Mouse (Mus musculus) thymus, postnatal 0 days (tissue): ENCODE measurements at regions not wholly inside any gene's neighbourhood (a gene's known extent, or its start where the extent isn't known, plus 50 kb on each side); places are given as distances from the start of the nearest gene placed in this dataset.

Source experiments
- DNase-seq: peaks from one replicate; pipeline ENCODE4 v3.0.0-alpha.2; 2015; ENCODE audit warnings: low spot score

GRCm38 (mm10) chr13:60508054-60508453, 93.7 kb upstream of the Dapk1 start:
- no peak for DNase-seq

DNA sequence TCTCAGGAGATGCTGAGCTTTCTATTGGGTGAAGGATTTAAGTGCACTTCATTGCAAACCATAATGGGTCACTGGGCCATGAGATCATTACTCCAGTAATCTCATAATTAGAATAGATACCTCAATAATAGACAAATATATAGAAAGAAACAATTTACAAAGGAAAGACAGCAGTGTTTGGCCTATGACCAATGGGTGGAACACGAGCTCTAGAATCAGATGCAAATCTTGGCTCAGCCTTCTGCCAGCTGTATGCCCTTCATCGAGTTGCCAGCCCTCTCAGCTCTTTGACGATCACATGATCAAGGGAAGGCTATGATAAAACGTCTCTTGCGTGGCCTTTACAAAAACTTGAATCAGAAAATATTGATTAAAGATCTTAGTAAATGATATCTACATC, 92.9 kb upstream of the Dapk1 start:
- DNase-seq, result no peak

GRCm38 (mm10) chr13:60511101-60511500, 90.6 kb upstream of the Dapk1 start:
- DNase-seq, result no peak

- DNase-seq, result no peak
Measured at GRCm38 (mm10) chr13:60511628-60512027, 90.1 kb upstream of the Dapk1 start.

- DNase-seq, result no peak
Measured at GRCm38 (mm10) chr13:60513756-60514155, 88.0 kb upstream of the Dapk1 start.

- no peak for DNase-seq
Measured at GRCm38 (mm10) chr13:60514806-60515205, 86.9 kb upstream of the Dapk1 start.

DNA sequence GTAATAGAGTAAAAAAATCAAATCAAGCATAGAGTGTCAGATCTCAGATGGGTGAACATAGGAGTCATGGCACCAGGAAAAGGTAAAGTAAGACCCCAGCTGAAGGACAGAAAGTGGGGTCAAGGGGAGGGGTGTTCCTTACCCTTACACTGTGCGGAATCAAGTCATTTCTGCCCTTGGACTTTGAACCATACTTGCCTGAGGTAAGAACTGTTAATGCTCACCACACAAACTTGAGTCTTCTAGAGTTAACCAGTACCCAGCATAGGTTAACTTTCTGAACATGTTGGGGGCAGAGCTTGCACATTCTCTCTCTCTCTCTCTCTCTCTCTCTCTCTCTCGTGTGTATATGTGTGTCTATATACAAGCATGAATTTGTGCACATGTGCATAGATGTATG, 83.7 kb upstream of the Dapk1 start:
- DNase-seq, result no peak

- DNase-seq, result no peak
Measured at GRCm38 (mm10) chr13:60519708-60520107, 82.0 kb upstream of the Dapk1 start.

GRCm38 (mm10) chr13:60522719-60523450, 78.9 kb upstream of the Dapk1 start:
- no peak for DNase-seq

GRCm38 (mm10) chr13:60527806-60528205, 73.9 kb upstream of the Dapk1 start:
- DNase-seq, result no peak

- DNase-seq, result no peak
Measured at GRCm38 (mm10) chr13:60528819-60529218, 72.9 kb upstream of the Dapk1 start.

DNA sequence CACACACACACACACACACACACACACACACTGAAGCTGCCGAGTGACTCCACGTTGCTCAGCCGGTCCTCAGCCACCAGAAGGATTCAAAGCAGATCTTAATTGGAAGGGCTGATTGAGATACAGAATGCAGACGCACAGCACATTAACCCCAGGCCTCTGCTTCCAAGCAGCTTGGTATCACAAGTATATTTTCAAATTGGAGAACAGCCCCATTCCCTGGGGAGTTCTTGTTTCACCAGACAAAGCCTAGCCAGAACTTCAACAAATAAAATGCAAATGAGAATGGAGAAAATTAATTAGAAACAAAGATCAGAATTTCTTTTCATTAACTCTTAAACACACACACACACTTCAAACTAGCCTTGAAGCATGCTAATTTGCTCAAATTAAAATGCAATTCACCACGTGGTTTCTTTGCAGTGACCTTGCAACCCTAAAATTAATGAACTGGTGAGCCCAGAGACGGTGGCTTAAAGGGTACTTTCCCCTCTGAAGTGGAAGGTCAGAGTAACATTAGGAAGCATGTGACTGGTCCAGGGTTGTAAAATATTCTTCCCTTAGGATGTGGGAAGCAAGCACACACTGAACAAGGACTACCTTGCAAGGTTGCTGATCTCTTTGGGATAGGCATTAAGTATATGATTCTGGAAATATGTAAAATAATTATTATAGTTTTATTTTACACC, 72.2 kb upstream of the Dapk1 start:
- DNase-seq, result no peak

DNA sequence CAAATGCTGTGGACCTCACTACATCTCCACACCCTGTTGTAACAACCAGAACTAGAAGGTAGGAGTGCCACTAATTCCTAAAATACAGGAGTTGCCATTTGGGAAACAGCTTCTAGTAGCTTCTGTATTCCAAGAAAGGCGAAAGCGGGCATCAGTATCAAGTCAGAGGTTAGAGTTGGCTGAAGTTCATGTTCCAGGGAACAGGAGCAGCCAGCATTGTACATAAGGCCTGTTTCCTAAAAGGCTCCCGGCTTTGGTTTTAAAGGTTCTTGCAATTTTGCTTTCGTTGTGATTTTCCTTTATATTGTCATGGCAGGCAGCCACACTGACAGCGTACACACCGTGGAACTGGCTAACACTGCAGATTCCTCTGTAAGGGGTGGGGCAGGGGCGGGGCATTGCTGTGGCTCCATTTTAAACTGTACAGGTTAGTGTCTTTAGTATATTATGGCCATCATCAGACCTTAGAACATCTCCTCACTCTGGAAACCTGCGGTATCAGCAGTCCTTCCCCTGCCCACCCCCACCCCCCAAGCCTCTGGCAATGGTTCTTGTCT, 67.8 kb upstream of the Dapk1 start:
- no peak for DNase-seq

DNA sequence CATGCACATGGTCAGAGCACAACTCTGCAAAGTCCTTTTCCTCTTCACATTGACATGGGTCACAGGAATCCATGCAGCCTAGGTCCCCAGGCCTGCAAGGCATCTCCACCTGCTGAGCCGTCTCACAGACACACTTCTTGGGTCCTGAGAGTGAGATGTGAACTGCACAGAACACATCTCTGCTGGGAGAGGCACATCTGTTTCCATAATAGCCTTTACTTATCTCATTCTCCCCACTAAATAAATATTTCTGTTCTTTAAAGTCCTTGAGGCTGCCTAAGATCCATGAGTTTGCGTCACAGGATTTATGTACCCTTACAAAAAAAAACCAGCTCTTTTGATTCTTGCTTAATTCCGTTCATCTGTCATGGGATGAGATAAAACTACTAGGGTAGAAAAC, 67.2 kb upstream of the Dapk1 start:
- no peak for DNase-seq

- no peak for DNase-seq
Measured at GRCm38 (mm10) chr13:60535045-60535444, 66.7 kb upstream of the Dapk1 start.

- DNase-seq, result no peak
Measured at GRCm38 (mm10) chr13:60536725-60537124, 65.0 kb upstream of the Dapk1 start.

DNA sequence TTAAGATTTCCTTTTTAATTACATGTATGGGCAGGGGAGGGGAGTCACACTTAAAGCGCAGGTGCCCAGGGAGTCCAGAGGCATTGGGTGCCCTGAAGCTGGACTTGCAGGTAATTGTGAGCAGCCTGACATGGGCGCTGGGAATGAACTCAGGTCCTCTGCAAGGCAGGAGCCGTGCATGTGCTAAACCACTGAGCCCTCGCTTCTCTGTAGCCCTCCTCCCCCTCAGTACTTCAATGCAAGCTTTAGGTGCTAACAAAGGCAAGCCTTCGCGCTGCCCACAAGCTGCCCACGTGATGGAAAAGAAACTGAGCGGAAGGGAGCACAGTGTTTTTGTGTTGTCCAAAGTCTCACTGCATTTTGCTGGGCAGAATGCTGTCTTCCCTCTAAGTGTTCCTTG, 63.6 kb upstream of the Dapk1 start:
- DNase-seq, result no peak

DNA sequence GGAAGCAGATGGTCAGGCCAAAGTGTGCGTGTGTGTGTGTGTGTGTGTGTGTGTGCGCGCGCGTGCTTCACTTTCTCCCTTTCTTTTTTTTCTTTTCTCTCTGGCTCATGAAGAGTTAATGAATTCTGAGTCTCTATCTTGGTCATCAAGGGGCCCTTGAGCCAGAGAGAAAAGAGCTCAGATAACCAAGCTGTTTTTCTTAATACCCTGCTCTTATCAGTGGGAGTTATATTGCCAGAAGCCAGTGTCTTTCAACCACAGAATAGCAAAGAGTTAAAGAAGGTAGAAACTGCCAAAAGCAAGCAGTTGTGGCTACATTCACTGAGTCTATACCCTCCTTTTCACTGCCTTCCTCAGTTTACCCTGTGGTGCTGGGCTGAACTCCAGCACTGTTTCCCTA, 60.6 kb upstream of the Dapk1 start:
- DNase-seq, result no peak

GRCm38 (mm10) chr13:60544363-60544762, 57.4 kb upstream of the Dapk1 start:
- no peak for DNase-seq

GRCm38 (mm10) chr13:60545999-60546733, 55.6 kb upstream of the Dapk1 start:
- no peak for DNase-seq
